Mouse (Mus musculus): Measurements from ENCODE around the gene Nit1. TPM values are rescaled to one million over a fixed set of nuclear protein-coding genes. Genes with fewer than 3 reads are reported as not detected.
"Not testable (repeated sequence)": the region's sequence is repeated elsewhere in the genome, so short reads cannot be mapped to it uniquely, and the experiment has no call there.

The Nit1 gene
- total RNA-seq, 2 experiments from 2014 or later = 40.5 to 41.4 TPM

DNA sequence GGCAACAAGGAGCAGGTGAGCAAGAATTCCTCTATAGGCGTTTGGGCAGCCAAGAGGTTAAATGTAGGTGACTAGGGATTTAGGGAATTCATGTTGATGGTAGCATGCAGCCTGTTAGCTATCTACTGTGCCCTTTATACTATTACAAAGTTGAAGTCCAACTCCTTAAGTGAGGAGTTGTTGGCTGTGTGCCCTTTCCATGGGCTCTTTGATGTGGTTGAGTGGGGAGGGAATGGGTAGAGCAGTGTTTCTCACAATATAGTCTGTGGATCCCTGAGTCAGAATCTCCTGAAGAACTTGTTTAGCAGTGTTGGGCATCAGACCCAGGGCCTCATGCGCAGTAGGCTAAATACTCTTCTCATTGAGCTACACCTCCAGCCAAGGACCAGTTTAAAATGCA, 11.4 kb upstream of the Nit1 start:
- no peak for DNase-seq (ENCODE audit: low spot score in 2 of 2)

DNA sequence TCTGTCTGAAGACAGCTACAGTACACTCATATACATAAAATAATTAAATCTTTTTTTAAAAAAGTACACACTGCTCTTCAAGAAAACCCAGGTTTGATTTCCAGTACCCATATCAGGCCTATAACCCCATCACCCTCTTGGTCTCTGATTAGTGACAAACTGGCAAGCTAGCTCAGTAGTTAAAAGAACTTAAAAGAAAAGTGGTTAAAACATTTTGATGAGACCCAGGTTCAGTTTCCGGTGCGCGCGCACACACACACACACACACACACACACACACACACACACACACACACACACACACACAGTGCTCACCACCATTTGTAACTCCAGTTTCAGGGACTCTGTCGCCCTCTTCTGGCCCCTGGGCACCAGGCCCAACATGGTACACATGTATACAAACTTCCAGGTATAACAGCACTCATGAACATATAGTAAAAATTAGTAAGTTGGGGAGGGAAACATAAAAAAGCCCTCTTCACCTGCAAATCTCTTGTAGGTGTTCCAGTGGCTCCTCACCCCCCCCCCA, 10.4 kb upstream of the Nit1 start:
- DNase-seq (ENCODE audit: low spot score in 2 of 2) = no peak

DNA sequence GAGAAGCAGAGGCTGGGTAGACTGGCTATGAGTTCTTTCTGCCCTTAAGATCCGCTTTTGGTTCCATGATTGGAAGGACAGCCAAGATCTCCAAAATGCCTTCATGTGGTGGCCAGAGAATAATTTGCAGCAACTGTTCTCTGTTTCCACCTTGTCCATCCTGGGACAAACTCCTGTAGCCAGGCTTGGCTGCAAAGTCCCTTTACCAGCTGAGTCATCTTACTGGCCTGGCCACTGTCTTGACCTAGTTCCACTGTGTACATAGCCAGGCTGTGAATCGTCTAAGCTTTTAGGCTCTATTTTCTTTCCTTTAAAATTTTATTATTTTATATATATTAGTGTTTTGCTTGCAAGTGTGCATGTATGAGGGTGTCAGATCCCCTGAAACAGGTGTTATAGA, 3.8 kb upstream of the Nit1 start:
- DNase-seq (ENCODE audit: low spot score in 2 of 2) = no peak

DNA sequence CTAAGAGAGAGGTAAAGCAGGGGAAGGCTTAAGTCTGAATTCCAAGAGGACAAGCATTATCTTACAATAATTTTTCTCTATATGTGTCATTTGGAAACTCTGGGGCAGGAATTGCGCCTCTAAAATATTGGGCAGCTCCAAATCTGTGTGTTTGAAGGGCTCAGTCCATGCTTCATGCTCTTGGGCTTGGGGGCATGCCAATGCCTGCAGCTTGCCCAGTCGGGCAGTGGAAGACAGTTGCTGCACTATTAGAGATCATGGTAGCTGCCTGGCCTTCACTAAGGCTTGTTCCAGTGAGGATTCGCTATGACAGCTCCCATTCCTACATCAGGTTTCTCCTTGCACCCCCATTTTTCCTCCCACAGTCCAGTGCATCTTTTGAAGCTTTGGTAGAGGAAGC, 3.2 kb upstream of the Nit1 start:
- no peak for DNase-seq (ENCODE audit: low spot score in 2 of 2)

DNA sequence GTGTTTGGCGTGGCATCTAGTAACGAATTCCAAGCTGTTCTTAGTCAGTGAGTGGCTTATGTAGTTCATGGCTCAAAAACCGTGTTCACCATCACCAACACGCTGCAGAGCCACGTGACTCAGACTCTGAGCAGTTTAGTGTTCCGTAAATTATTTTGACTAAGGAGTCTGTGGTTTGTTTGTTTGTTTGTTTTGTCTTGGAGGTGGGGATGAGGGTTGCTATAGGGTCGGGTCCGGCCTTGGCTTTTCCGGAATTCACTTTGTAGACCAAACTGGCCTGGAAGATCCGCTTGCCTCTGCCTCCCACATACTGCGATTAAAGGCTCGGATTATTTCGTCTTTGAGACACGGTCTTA, 627 bp upstream of the Nit1 start:
- DNase-seq (ENCODE audit: low spot score in 2 of 2) = no peak

DNA sequence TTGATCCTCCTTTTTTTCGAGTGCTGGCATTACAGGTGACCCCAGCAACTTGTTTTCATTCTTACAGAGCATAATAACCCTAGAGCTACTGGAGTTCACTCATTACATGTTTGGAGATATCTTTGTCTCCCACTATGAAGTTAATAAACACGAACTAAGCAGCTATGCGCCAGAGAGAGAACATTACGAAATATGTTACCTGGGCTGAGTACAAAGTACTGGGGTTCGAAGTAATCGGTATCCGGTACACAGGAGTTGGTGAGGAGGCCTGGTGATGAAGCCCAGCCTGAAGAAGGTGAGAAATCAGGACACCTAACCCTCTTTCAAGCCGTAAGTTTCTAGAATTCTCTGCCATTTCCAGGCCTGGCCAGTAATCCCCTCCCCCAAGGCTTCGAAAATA, 731 bp downstream of the Nit1 start:
- no peak for DNase-seq (ENCODE audit: low spot score in 2 of 2)

DNA sequence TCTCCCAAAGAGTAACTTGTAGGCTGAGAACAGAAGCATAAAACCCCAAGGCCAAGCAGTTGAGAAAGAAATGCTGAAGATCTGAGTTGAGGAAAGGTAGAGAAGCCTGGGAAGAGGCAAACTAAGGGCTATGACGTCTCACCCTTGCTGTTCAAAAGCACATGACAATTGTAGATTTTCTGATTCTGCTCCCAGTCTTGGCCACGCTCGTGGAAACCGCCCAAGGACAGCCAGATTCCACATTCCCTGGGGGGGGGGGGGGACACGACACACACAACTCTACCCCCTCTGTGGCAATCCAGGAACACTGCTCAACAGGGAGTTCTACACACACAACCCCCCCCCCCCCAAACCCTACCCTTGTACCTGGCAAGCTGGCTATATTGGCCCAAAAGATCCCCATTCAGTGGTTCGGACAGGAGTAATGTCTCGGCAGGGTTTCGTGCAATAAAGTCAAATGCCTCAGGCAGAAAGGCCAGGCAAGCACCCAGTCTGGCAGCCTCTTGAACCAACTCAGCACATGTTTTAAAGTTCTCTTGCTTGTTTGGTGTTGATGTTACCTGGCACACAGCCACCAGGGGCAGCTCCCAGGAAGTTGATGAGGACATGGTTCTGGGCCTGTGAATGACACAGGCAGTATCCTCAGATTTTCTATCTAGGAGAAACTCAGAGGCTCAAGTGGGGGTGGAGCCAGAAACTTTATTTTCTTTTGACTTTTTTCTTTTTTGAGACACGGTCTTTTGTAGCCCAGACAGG, 1.3 kb downstream of the Nit1 start:
- DNase-seq (ENCODE audit: low spot score in 2 of 2) = no peak

DNA sequence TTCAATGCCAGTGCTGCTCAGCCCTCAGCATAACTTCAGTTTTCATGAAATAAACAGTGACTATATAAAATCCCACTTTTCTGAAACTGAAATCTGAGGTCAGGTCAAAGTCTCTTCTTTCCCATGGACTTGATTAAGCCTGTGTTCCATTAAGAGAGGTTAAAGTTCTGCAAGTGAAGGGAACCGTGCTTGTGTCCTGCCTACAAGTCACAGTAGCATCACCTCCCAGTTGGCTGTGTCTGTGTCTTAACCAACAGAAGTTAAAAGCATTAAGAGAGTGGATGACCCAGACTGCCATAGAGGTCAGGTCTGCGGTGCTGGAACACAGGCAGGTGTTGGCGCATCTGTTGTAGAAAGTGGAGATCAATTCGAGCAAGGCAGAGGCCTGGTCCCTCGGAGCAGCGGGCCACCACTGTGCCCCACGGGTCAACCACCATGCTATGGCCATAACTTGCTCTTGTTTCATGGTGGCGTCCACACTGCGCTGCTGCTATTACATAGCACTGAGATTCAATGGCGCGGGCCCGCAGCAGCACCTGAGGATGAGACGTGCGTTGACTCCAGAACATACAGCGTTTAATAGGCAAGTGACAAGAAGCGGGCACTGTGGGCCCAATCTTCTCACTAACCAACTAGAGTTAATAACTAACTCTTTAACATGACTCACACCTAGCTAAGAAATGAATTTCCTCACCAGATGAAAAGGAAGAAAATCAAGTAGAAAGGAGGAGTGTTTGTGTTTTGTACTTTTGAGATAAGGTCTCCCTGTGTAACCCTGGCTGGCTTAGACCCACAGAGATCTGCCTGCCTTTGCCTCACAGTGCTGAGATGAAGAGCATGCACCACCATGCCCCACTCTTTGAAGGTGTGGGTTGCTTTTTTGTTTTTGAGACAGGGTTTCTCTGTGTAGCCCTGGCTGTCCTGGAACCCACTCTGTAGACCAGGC, 2.9 kb downstream of the Nit1 start:
- no peak for DNase-seq (ENCODE audit: low spot score in 2 of 2)

DNA sequence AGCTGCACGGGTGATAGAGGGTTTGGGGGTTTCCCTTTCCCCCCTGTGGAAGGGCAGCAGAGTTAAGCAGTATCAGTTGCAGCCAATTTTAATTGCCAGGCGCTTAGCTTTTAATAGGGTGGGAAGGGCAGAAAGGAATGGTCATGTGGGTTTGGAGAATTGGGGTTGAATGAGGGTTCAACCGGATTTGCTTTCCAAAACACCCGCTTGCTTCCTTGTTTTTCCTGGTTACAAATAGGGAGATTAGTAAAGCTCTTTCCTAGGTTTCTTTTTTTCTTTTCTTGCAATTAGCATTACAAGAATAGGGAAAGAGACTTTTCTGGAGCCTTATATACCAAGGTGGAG, 15.3 kb downstream of the Nit1 start:
- DNase-seq (ENCODE audit: low spot score in 2 of 2) = no peak

DNA sequence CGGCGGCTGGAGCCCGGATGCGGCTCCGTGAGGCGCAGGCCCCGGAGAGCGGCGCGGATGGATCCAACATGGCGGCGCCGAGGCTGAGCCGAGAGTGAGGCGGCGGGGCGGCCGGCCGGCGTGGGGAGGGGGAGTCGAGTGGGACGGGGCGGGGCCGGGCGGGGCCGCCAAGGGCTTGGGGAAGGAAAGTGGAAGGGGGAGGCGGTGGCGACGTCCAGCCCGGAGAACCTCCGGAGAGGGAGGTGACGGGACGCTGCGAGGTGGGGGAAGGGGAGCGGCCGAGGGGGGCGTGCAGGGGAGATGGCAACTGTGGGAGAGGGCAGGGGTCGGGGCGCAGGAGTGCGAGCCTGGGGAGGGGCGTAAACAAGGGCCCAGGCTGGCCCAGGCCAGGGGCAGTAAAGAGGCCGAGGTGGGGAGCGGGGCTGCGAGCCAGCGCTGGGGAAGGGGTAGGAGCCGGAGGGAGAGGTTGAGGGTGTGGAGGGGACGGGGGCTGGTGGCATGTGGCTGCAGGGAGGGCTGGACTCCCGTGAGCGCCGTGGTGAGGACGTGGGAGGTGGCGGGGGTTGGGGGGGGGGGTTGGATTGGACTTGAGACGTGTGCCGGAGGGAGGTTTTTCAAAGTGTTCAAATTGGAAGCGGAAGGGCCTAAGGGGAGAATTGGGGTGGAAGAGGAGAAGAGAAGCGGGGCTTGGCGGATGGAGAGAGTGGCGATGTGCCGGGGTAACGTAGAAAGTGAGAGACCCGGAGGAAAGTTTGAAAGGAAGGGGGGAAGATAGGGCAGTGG, 15.8 kb downstream of the Nit1 start:
- DNase-seq (ENCODE audit: low spot score in 2 of 2) = peak in 1 of 2 experiments; percentile 31

DNA sequence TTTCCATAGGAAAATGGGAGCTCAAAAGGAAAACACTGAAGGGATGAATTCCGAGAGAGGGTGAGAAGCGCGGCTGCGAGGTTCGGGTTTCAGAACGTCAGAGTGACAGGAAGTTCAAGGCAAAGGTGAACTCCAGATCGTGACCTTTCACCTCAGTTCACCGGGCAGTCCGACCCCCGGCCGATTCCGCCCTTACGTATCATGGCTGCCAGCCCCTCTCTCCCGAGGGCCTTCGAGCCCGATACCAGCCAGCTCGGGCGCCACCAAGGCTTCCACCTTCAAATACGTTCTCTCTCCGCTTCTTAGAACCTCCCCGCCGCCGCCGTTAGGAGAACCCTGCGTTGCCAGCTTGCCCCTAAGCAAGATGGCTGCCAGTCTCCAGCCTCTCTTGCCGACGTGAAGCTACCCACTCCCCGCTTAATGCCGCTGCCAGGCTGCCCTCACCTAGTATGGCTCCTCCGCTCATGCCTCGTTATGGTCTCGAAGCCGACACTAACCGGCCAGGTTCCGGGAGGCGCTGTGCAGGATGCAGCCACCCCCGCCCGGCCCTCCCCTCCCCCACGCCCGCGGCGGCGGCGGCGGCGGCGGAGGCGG, 16.5 kb downstream of the Nit1 start, which contains the start of gene Dedd:
Gene Dedd, plus strand, starts transcription at position 307 of the 594 bp plus-strand sequence.
- DNase-seq (ENCODE audit: low spot score in 2 of 2) = peak; percentile 95 to 97

DNA sequence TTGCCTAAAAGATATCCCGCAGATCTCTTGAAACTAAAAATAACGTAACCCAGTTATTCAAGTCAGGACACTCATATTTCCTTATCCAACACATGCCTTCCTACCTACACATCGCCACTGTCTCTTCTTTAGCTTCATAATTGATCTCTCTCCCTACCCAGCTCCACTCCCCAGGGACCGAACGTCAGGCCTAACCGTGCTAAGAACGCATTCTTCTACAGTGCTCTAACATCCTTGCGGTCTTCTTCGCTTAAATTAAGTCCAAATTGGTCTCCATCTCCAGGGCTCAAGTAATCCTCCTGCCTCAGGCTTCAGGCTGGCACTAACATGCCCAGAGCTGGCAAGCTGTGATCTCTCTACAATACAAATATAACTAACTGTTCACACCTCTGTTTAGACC, 17.2 kb downstream of the Nit1 start:
- no peak for DNase-seq (ENCODE audit: low spot score in 2 of 2)

DNA sequence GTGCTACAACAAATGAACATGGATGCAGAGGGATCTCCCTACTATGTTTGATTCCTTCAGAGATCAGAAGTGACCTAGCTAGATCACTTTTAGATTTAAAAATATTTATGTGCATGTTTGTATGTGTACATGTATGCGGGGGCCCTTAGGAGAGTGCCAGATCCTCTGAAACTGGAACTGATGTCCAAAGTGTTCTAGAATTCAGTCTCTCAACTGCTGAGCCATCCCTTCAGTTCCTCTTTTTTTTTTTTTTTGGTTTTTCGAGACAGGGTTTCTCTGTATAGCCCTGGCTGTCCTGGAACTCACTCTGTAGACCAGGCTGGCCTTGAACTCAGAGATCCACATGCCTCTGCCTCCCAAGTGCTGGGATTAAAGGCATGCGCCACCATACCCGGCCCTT, 18.9 kb downstream of the Nit1 start:
- DNase-seq (ENCODE audit: low spot score in 2 of 2) = not testable (repeated sequence)

DNA sequence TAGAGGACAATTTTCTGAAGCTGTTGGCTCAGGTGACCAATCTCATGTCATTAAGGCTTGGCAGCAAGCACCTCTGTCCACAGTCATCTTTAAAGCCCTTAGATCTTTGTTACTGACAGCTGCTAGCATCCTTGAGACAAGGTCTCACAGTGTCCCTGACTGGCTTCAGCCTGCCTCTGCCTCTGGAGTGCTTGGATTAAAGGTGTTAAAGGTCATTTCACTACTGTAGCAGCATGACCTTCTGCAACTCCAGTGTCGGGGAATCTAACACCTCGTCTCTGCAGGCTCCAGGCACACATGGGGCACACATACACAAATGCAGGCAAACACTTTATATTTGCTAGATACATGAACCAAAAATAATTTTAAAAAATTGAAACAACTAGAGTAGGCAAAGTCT, 19.9 kb downstream of the Nit1 start:
- DNase-seq (ENCODE audit: low spot score in 2 of 2) = no peak

DNA sequence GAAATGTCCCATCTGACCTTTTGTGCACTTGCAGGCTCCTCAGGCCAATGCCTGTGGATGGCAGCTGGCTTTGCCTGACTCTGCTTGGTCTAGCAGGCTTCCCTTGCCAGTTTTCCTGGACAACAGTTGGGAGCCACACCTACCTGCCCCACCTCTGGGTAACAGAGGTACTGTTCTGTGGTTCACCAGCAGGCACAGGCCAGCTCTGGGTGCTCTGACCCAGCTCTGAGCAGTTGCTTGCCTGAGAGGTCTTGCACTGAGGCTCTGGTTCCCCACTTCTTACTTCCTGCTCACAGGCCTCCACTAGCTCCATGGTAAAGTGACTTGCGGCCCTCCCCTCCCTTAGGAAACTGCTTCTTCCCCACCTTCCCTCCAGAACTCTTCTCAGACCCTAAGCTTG, 23.4 kb downstream of the Nit1 start:
- no peak for DNase-seq (ENCODE audit: low spot score in 2 of 2)

DNA sequence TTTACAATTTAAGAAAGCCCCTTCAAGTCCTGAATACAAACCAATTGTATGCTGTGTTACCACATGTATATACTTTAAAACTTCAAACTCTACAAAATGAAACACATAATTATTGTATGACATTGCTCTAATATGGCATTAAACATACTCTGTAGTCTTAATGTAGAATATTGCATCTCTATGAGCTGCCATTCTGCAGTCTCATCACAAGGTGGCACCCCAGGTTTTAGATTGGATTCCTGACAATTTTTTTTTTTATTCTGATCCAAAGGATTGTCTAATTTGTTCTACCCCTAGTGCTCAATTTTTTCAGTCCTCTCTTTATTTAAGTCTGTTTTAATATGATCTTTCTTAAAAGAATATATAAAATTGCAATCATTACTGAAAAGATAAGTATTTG, 24.0 kb downstream of the Nit1 start:
- no peak for DNase-seq (ENCODE audit: low spot score in 2 of 2)

DNA sequence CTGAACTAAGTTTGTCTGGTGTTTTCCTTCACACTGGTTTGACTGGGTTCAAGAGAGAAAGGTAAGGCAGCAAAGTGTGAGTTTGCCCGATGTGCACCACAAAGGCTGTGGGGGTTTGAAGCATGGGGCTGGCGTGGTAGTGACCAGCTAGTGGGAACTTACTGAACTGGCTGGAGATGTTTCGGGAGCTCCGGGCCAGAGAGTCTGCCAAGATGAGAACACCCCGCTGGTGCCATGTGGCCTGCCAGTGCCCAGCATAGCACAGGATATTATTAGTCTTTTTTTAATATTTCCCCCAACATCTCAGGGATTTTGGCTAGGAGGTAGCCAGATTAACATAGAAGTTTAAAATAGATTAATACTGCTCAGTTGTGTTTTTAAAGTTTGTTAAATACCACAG, 25.3 kb downstream of the Nit1 start:
- DNase-seq (ENCODE audit: low spot score in 2 of 2) = no peak

DNA sequence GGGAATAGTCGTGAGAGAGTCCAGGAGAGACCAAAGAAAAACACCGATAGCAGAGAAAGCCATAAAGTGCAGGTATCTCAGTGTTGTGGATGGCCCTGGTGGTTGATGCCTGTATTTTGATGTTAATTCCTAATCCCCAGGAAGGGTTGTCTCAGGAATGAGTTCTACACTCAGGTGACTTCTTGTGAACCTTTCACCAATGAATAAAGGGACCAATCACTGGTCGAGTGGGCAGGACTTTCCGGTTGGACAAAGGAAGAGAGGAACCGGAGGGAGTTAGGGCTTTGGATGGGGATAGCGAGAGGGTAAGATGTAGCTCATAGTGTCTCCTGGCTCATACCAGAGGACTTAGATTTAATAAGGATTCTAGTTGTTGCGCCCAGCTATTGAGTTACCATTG, 25.7 kb downstream of the Nit1 start:
- no peak for DNase-seq (ENCODE audit: low spot score in 2 of 2)

DNA sequence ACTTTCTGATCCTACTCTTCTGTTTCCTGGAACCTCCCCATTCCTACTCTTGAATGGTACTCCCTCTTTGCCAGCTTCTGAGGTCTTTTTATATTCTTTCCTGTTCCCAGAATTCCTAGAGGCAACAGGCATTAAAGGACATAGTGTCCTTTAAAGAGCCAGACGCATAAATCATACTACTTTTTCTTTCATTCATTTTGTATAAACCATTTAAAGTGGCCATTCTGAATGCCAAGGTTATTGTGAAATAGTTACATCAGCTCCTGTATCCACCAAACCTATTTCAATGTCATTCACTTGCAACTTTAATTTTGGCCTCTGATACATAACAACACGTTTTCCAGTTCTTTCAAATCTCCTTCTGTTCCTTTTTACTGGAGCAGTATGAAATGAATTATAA, 36.1 kb downstream of the Nit1 start:
- no peak for DNase-seq (ENCODE audit: low spot score in 2 of 2)

DNA sequence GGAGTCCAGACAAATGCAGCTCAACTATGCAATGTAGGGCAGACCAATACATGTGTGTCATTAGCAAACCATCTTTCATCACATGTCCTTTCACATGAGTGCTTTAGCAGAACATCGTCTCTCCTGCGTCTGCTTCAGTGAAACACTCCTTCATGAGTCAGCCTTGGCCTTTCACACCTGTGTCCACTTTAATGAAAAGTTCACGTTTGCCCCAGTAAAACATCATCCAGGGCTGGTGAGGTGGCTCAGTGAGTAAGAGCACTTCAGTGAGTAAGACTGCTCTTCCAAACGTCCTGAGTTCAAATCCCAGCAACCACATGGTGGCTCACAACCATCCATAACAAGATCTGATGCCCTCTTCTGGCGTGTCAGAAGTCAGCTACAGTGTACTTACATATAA, 39.3 kb downstream of the Nit1 start:
- DNase-seq (ENCODE audit: low spot score in 2 of 2) = not testable (repeated sequence)

DNA sequence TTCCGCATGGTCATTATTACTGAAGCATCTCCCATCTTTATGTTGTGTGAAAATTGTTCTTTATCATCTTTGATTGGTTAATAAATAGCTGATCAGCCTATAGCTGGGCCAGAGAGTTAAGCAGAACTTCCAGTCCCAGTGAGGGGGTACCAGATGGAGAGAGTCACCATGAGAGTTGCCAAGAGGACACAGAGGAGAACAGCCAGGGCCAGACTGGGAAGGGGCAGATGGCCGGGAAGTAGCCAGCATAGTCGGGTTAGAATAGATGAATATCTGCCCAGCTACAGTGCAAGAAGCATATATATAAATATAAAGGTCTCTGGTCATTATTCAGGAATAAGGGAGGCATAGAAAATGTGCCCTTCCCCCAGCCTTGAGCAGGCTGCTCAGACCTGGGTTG, 47.2 kb downstream of the Nit1 start:
- no peak for DNase-seq (ENCODE audit: low spot score in 2 of 2)

Data from layer of hippocampus, postnatal 14 days (tissue).